Mouse (Mus musculus) forebrain, embryonic 13.5 days (tissue): ENCODE measurements at regions not wholly inside any gene's neighbourhood (a gene's known extent, or its start where the extent isn't known, plus 50 kb on each side); places are given as distances from the start of the nearest gene placed in this dataset.
A peak's percentile ranks its signal among the peaks of the same experiment; 100 is the strongest.

Experiments used
- ATAC-seq: fragments of 200-750 bp; cut with Nextera tagmentation; 2 replicates; pipeline ENCODE4 v1.8.0; 2017
- H3K27ac ChIP-seq: fragments of 300-500 bp; sonication (generic); 2 replicates; pipeline ENCODE4 v1.5.1; 2015; ENCODE audit warnings: inconsistent platforms, mild to moderate bottlenecking, moderate library complexity
- H3K27me3 ChIP-seq: fragments of 300-500 bp; sonication (generic); 2 replicates; pipeline ENCODE4 v1.6.1; 2015; ENCODE audit warnings: mild to moderate bottlenecking, inconsistent platforms
- H3K36me3 ChIP-seq: fragments of 300-500 bp; sonication (generic); 2 replicates; pipeline ENCODE4 v1.6.1; 2015; ENCODE audit warnings: mild to moderate bottlenecking, inconsistent platforms; ENCODE audit not compliant: poor library complexity, severe bottlenecking
- H3K4me1 ChIP-seq: fragments of 300-500 bp; sonication (generic); 2 replicates; pipeline ENCODE4 v1.6.1; 2015; ENCODE audit warnings: inconsistent platforms
- H3K4me2 ChIP-seq: fragments of 300-500 bp; sonication (generic); 2 replicates; pipeline ENCODE4 v1.6.1; 2015; ENCODE audit warnings: inconsistent platforms, mild to moderate bottlenecking, moderate library complexity
- H3K4me3 ChIP-seq: fragments of 300-500 bp; sonication (generic); 2 replicates; pipeline ENCODE4 v1.5.1; 2015; ENCODE audit warnings: mild to moderate bottlenecking, inconsistent platforms
- H3K9ac ChIP-seq: fragments of 300-500 bp; sonication (generic); 2 replicates; pipeline ENCODE4 v1.6.1; 2015; ENCODE audit warnings: mild to moderate bottlenecking, inconsistent platforms
- H3K9me3 ChIP-seq: fragments of 300-500 bp; sonication (generic); replicated peaks from 2 replicates; pipeline ENCODE4 v1.6.1; 2016; ENCODE audit warnings: inconsistent platforms
- WGBS: fragments of 180-500 bp; shearing (Covaris S2); methylation state at CpG from one replicate; pipeline ENCODE4 v1.1.7; 2015; 5-methylcytosine and 5-hydroxymethylcytosine counted together

DNA sequence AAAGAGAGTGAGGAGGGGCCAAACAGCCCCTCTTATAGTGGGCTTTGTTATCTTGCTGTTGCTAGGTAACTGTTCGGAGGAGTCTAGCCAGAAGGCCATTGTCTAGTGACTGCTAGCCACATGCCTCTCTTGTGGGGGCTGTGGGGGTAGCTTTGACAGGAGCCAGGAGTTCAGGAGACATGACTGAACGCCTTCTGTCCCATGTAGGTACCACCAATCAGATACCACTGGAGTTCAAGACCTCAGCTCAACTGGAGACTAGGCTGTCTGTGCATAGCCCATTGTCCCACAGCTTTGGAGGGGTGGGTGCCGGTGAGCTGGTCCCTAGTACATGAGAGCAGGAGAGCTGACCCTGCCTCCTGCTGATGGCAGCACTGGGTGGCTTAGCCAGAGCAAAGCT is 82.4 kb upstream of the Unc93a2 start:
- 14% methylated on average over 3 of the region's 3 CpGs for WGBS
- Histone ChIP-seq H3K9me3 (no peaks in the 10 kb centered on the region), H3K36me3 (no peaks in the 10 kb centered on the region), H3K27me3 (no peaks in the 10 kb centered on the region), H3K4me1 (peaks cover 11% of the 10 kb centered on the region), H3K4me2 (no peak overlapping the region), H3K4me3 (no peak overlapping the region), H3K27ac (no peak overlapping the region), H3K9ac (no peak overlapping the region)
- ATAC-seq, result no peak

DNA sequence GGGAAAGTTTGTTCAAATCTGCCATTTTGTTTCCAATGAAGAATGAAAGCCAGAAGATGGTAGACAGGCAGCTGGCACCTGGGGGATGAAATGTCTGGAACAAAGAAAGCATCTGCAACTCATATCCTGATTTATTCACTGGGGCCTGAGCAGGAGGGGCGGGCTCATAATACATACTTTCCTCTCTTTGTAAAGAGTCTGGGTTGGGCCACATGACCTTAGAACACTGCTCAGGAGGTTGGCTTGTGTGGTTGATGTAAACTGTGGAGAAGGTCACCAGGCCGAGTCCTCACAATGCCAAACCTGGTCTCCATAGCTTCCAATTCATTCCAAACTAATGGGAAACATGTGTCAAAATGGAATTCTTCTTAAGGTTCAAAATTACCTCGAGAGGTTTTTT is 79.6 kb upstream of the Unc93a2 start:
- Histone ChIP-seq H3K27me3 (no peaks in the 10 kb centered on the region), H3K9me3 (no peaks in the 10 kb centered on the region), H3K9ac (no peak overlapping the region), H3K4me3 (no peak overlapping the region), H3K4me1 (peaks cover 19% of the 10 kb centered on the region), H3K27ac (no peak overlapping the region), H3K4me2 (no peak overlapping the region), H3K36me3 (no peaks in the 10 kb centered on the region)
- no peak for ATAC-seq
- WGBS, result 83% methylated on average over 3 of the region's 3 CpGs

GRCm38 (mm10) chr17:7461164-7461563 is 75.9 kb upstream of the Unc93a2 start:
- Histone ChIP-seq H3K9me3 (no peaks in the 10 kb centered on the region), H3K27me3 (no peaks in the 10 kb centered on the region), H3K4me1 (peaks cover 9% of the 10 kb centered on the region), H3K4me2 (no peak overlapping the region), H3K9ac (no peak overlapping the region), H3K27ac (no peak overlapping the region; the same call in 1 of the 2 replicates), H3K4me3 (no peak overlapping the region), H3K36me3 (no peaks in the 10 kb centered on the region)
- peak; percentile 45; the same call in 1 of the 2 replicates for ATAC-seq
- WGBS, result 8% methylated on average over 6 of the region's 6 CpGs

DNA sequence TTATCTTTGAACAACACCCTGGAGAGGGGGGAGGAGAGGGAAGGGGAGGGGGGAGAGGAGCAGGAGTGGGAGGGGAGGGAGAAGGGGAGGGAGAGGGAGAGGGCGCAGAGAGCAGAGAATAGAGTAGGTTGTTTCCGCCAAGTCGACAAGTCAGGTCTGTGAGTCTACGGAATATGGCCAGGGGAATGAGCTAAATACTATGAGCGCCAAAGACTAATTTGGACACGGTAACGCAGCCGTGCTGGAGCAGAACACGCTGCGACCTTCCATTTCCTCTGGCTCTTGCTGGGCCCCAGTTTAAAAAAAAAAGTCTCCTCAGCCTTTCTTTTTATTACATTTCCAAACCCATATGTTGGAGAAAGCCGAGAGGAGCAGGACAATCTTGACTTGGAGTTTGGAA is 71.7 kb upstream of the Unc93a2 start:
- H3K9ac ChIP-seq, result no peak overlapping the region
- no peaks in the 10 kb centered on the region for H3K36me3 ChIP-seq
- H3K9me3 ChIP-seq, result no peaks in the 10 kb centered on the region
- H3K4me1 ChIP-seq, result peaks cover 9% of the 10 kb centered on the region
- no peak overlapping the region for H3K27ac ChIP-seq
- H3K4me3 ChIP-seq, result no peak overlapping the region
- 89% methylated on average over 11 of the region's 11 CpGs for WGBS
- no peak for ATAC-seq
- no peak overlapping the region for H3K4me2 ChIP-seq
- no peaks in the 10 kb centered on the region for H3K27me3 ChIP-seq

GRCm38 (mm10) chr17:7443822-7444221 is 58.6 kb upstream of the Unc93a2 start:
- ATAC-seq, result no peak
- no peak overlapping the region for H3K4me2 ChIP-seq
- WGBS, result 52% methylated on average over 1 of the region's 1 CpGs

DNA sequence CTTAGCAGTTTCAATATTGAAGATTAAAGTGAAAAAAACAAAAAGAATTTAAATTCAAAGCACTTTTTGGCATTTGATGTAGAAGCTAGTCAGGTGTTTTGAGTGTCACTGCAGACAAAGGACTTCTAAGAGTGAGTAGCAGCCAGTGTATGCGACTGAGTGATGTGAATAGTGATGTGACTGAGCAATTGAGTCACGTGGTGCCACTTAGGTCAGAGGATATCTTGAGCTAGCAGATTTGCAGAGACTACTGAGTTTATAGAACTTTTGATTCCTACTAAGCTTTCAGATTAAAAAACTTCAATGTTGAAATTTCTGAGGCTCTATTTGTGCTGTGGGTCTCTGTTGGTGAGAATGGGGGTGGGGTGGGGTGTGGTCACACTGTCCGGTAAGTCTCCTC is 49.8 kb upstream of the Unc93a2 start:
- 75% methylated on average over 3 of the region's 3 CpGs for WGBS
- no peaks in the 10 kb centered on the region for H3K9me3 ChIP-seq
- no peak for ATAC-seq

More at GRCm38 (mm10) chr17:7443822-7444221, 58.6 kb upstream of the Unc93a2 start:
- H3K4me3 ChIP-seq, result no peak overlapping the region
- no peaks in the 10 kb centered on the region for H3K9me3 ChIP-seq
- no peak overlapping the region for H3K9ac ChIP-seq
- H3K27me3 ChIP-seq, result no peaks in the 10 kb centered on the region
- no peaks in the 10 kb centered on the region for H3K4me1 ChIP-seq
- H3K36me3 ChIP-seq, result no peaks in the 10 kb centered on the region
- H3K27ac ChIP-seq, result no peak overlapping the region

More for the DNA sequence above, 49.8 kb upstream of the Unc93a2 start:
- Histone ChIP-seq H3K4me3 (no peak overlapping the region), H3K4me2 (no peak overlapping the region), H3K4me1 (no peaks in the 10 kb centered on the region), H3K9ac (no peak overlapping the region), H3K36me3 (no peaks in the 10 kb centered on the region), H3K27ac (no peak overlapping the region), H3K27me3 (no peaks in the 10 kb centered on the region)
